Mouse (Mus musculus) T-helper 2 cell (primary cell): ENCODE measurements around the gene Siglece.

ENCODE experiments used
- in situ Hi-C: fragments of 300-600 bp; cut with MboI, MseI; formaldehyde crosslinking; loops from one replicate; pipeline ENCODE4 v1.15.1; 2025; ENCODE audit warnings: high pct_unique_total_duplicates

Gene Siglece

GRCm38 (mm10) chr7:43633940-43634339 is 26.0 kb downstream of the Siglece start:
- in situ Hi-C loops: no loop called here

GRCm38 (mm10) chr7:43625794-43626422 is 34.1 kb downstream of the Siglece start:
- in situ Hi-C loops: no loop called here

- in situ Hi-C loops: no loop called here
Observed at GRCm38 (mm10) chr7:43625065-43625464, 34.9 kb downstream of the Siglece start.

GRCm38 (mm10) chr7:43623819-43624218 is 36.1 kb downstream of the Siglece start:
- in situ Hi-C loops: no loop called here

- in situ Hi-C loops: no loop called here
Observed at GRCm38 (mm10) chr7:43622927-43623326, 37.0 kb downstream of the Siglece start.

GRCm38 (mm10) chr7:43613816-43614551 is 46.0 kb downstream of the Siglece start:
- in situ Hi-C loops: no loop called here

GRCm38 (mm10) chr7:43608316-43608824 is 51.6 kb downstream of the Siglece start:
- in situ Hi-C loops: no loop called here

- in situ Hi-C loops: no loop called here
Observed at GRCm38 (mm10) chr7:43607743-43608287, 52.1 kb downstream of the Siglece start.

GRCm38 (mm10) chr7:43606896-43607742 is 52.8 kb downstream of the Siglece start, which contains the start of gene Zfp819:
Gene Zfp819, plus strand, starts transcription at chr7:43607169.
- in situ Hi-C loops: no loop called here

GRCm38 (mm10) chr7:43601884-43602283 is 58.1 kb downstream of the Siglece start:
- in situ Hi-C loops: no loop called here
